Mouse (Mus musculus) spleen, adult 2 months (tissue): ENCODE measurements at regions not wholly inside any gene's neighbourhood (a gene's known extent, or its start where the extent isn't known, plus 50 kb on each side); places are given as distances from the start of the nearest gene placed in this dataset.
A peak's percentile ranks its signal among the peaks of the same experiment; 100 is the strongest.

ENCODE experiments used
- CTCF ChIP-seq: fragments of 200-500 bp; IDR thresholded peaks from 2 replicates; pipeline ENCODE4 v1.5.1; 2011; ENCODE audit warnings: mild to moderate bottlenecking, inconsistent platforms; ENCODE audit not compliant: insufficient read depth, insufficient read length, insufficient replicate concordance; ENCODE audit errors: extremely low read depth
- POLR2A ChIP-seq: fragments of 200-500 bp; IDR thresholded peaks from 2 replicates; pipeline ENCODE4 v1.6.1; 2011; ENCODE audit warnings: low read depth, low read length, inconsistent platforms

GRCm38 (mm10) chr1:187448173-187448572, 160.4 kb upstream of the Esrrg start:
- TF ChIP-seq CTCF (peak; percentile 6; the same call in 1 of the 2 replicates), POLR2A (no peak)
